Mouse (Mus musculus) heart, postnatal 25 days (tissue): Measurements from ENCODE around the gene Gm49383. TPM values are rescaled to one million over a fixed set of nuclear protein-coding genes. Genes with fewer than 3 reads are reported as not detected.
"Not testable (repeated sequence)": the region's sequence is repeated elsewhere in the genome, so short reads cannot be mapped to it uniquely, and the experiment has no call there.

Experiments
- DNase-seq: peaks from one replicate; pipeline ENCODE4 v3.0.0; 2022; ENCODE audit warnings: low spot score
- intact Hi-C: fragments of 180-260 bp; cut with DNase I; formaldehyde crosslinking; loops from one replicate; pipeline ENCODE4 v1.15.1; 2025
- total RNA-seq, 2 experiments: library from RNA; stranded (reverse); gene quantifications; 2 replicates each; pipeline ENCODE4 v1.2.3; 2021

Gm49383 gene
- total RNA-seq, 2 experiments from 2014 or later = 2.6 to 4.5 TPM

- intact Hi-C loops = no loop called here
- peak; percentile 69 for DNase-seq
Observed at GRCm38 (mm10) chr12:69168461-69169106, 28.3 kb downstream of the Gm49383 start, which contains the start of gene Lrr1. Lrr1 (plus strand) TSS chr12:69168814.

- intact Hi-C loops = no loop called here
- DNase-seq = no peak
Observed at GRCm38 (mm10) chr12:69167656-69168460, 29.0 kb downstream of the Gm49383 start.

GRCm38 (mm10) chr12:69166861-69167581, 29.9 kb downstream of the Gm49383 start:
- intact Hi-C loops, DNase-seq: not testable (repeated sequence)

- intact Hi-C loops = no loop called here
- DNase-seq = no peak
Observed at GRCm38 (mm10) chr12:69164904-69165303, 32.0 kb downstream of the Gm49383 start.

GRCm38 (mm10) chr12:69163586-69163985, 33.3 kb downstream of the Gm49383 start:
- DNase-seq, intact Hi-C loops: not testable (repeated sequence)

GRCm38 (mm10) chr12:69160677-69161076, 36.2 kb downstream of the Gm49383 start:
- intact Hi-C loops, DNase-seq: not testable (repeated sequence)

- DNase-seq = no peak
- intact Hi-C loops = no loop called here
Observed at GRCm38 (mm10) chr12:69159578-69159940, 37.3 kb downstream of the Gm49383 start.

- intact Hi-C loops = not testable (repeated sequence)
- peak; percentile 96 for DNase-seq
Observed at GRCm38 (mm10) chr12:69158765-69159577, 37.9 kb downstream of the Gm49383 start, which contains the start of gene Rps29. Rps29 (minus strand) TSS chr12:69159186.

- intact Hi-C loops = no loop called here
- no peak for DNase-seq
Observed at GRCm38 (mm10) chr12:69158366-69158764, 38.5 kb downstream of the Gm49383 start.

GRCm38 (mm10) chr12:69157107-69157506, 39.8 kb downstream of the Gm49383 start:
- intact Hi-C loops = no loop called here
- DNase-seq = no peak

- no peak for DNase-seq
- intact Hi-C loops = no loop called here
Observed at GRCm38 (mm10) chr12:69156436-69156835, 40.5 kb downstream of the Gm49383 start.

- DNase-seq = no peak
- intact Hi-C loops = no loop called here
Observed at GRCm38 (mm10) chr12:69155923-69156322, 41.0 kb downstream of the Gm49383 start.

- no peak for DNase-seq
- intact Hi-C loops = no loop called here
Observed at GRCm38 (mm10) chr12:69150049-69150448, 46.9 kb downstream of the Gm49383 start.

- intact Hi-C loops = no loop called here
- no peak for DNase-seq
Observed at GRCm38 (mm10) chr12:69147166-69147735, 49.7 kb downstream of the Gm49383 start.

- intact Hi-C loops = no loop called here
Observed at GRCm38 (mm10) chr12:69143460-69143859, 53.4 kb downstream of the Gm49383 start.

GRCm38 (mm10) chr12:69139841-69140240, 57.1 kb downstream of the Gm49383 start:
- DNase-seq = no peak
- intact Hi-C loops = no loop called here

More at GRCm38 (mm10) chr12:69143460-69143859, 53.4 kb downstream of the Gm49383 start:
- no peak for DNase-seq

- intact Hi-C loops = no loop called here
- DNase-seq = no peak
Observed at GRCm38 (mm10) chr12:69139201-69139600, 57.7 kb downstream of the Gm49383 start.
